Mouse (Mus musculus) liver, postnatal 0 days (tissue): ENCODE results near the gene Wbp11.
"Not testable (repeated sequence)": the region's sequence is repeated elsewhere in the genome, so short reads cannot be mapped to it uniquely, and the experiment has no call there.

Experiments
- CTCF ChIP-seq: sonication (generic); IDR thresholded peaks from 2 replicates; pipeline ENCODE4 v1.5.1; 2016; ENCODE audit warnings: antibody characterized with exemption, low read depth
- EP300 ChIP-seq: IDR thresholded peaks from 2 replicates; pipeline ENCODE4 v1.6.1; 2016; ENCODE audit warnings: antibody characterized with exemption, low read depth, mild to moderate bottlenecking

DNA sequence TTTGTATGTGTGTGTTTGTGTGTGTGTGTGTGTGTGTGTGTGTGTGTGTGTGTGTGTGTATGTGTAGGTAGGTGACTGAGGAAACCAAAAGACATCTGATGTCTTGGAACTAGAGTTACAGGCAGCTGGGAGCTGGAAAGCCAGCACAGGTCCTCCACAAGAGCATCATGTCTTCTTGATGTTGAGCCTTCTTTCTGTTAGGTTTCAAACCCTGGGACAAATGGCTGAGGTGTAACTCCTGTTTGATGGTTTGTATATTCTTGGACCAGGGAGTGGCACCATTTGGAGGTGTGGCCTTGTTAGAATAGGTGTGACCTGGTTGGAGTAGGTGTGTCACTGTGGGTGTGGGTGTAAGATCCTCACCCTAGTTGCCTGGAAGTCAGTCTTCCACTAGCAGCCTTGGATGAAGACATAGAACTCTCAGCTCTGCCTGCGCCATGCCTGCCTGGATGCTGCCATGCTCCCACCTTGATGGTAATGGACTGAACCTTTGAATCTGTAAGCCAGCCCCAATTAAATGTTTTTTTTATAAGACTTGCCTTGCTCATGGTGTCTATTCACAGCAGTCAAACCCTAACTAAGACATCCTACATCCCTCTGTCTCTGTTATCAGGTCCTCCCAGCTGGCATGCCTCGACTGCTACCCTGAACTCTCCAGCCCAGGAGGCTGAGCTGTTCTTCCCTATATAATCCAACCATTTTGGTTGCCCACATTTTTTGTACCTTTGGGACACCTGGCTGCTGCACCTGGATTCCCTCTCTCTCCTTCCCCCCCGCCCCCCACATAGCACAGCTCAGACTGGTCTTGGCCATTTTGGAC lies 29.9 kb downstream of the Wbp11 start:
- TF ChIP-seq CTCF, result not testable (repeated sequence)
- TF ChIP-seq EP300, result peak; percentile 72; the same call in 1 of the 2 replicates
